Mouse (Mus musculus) lung, postnatal 0 days (tissue): ENCODE measurements at regions not wholly inside any gene's neighbourhood (a gene's known extent, or its start where the extent isn't known, plus 50 kb on each side); places are given as distances from the start of the nearest gene placed in this dataset.

Experiments
- ATAC-seq: fragments of 200-750 bp; cut with Nextera tagmentation; 2 replicates; pipeline ENCODE4 v1.8.0; 2017; ENCODE audit warnings: moderate library complexity
- DNase-seq: peaks from one replicate; pipeline ENCODE4 v3.0.0-alpha.2; 2016; ENCODE audit warnings: low spot score
- H3K27ac ChIP-seq: fragments of 300-500 bp; sonication (generic); 2 replicates; pipeline ENCODE4 v1.5.1; 2014; ENCODE audit warnings: antibody characterized with exemption, mild to moderate bottlenecking, low read length, mixed read lengths
- H3K27me3 ChIP-seq: fragments of 300-500 bp; sonication (generic); replicated peaks from 2 replicates; pipeline ENCODE4 v1.6.1; 2014; ENCODE audit warnings: low read length, mixed read lengths; ENCODE audit not compliant: insufficient read depth
- H3K36me3 ChIP-seq: fragments of 300-500 bp; sonication (generic); 2 replicates; pipeline ENCODE4 v1.6.1; 2014; ENCODE audit warnings: low read length, mixed read lengths; ENCODE audit not compliant: insufficient read depth
- H3K4me1 ChIP-seq: fragments of 300-500 bp; sonication (generic); 2 replicates; pipeline ENCODE4 v1.6.1; 2014; ENCODE audit warnings: antibody characterized with exemption, low read depth, low read length, mixed read lengths; ENCODE audit not compliant: insufficient read depth
- H3K4me2 ChIP-seq: fragments of 300-500 bp; sonication (generic); replicated peaks from 2 replicates; pipeline ENCODE4 v1.6.1; 2014; ENCODE audit warnings: low read depth, mild to moderate bottlenecking, low read length, moderate library complexity, mixed read lengths
- H3K4me3 ChIP-seq: fragments of 300-500 bp; sonication (generic); 2 replicates; pipeline ENCODE4 v1.5.1; 2014; ENCODE audit warnings: low read depth, low read length
- H3K9ac ChIP-seq: fragments of 300-500 bp; sonication (generic); replicated peaks from 2 replicates; pipeline ENCODE4 v1.6.1; 2014; ENCODE audit warnings: low read depth, mild to moderate bottlenecking
- H3K9me3 ChIP-seq: fragments of 300-500 bp; sonication (generic); 2 replicates; pipeline ENCODE4 v1.6.1; 2016; ENCODE audit warnings: low read length, mixed read lengths
- CTCF ChIP-seq: IDR thresholded peaks from 2 replicates; pipeline ENCODE4 v1.5.1; 2016; ENCODE audit warnings: antibody characterized with exemption, mild to moderate bottlenecking
- EP300 ChIP-seq: IDR thresholded peaks from 2 replicates; pipeline ENCODE4 v1.6.1; 2016; ENCODE audit warnings: antibody characterized with exemption, mild to moderate bottlenecking, control low read depth
- WGBS: fragments of 180-500 bp; shearing (Covaris S2); extraction: QIAGEN DNeasy Blood & Tissue Kit; methylation state at CpG from one replicate; pipeline ENCODE4 v1.1.7; 2014; 5-methylcytosine and 5-hydroxymethylcytosine counted together

DNA sequence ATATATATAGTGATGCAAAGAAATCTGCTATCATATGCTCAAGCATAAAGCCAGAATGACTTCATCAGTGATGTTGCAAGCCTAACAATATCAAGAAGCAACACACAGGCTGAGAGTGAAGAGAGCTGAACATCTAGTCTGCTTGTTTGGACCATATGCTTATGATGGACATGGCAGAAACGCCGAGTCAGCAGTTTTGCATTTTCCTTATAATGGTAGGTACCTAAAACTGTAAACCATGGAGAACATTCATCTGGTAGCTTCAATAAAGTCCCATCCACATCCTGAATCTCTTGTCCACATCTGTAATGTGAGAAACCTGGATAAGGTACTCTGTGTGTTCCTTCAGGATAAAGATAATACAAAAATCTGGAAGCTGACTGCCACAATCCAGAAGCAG, 57.3 kb upstream of the Dgkg start:
- Histone ChIP-seq H3K4me2 (no peak overlapping the region), H3K36me3 (no peaks in the 10 kb centered on the region), H3K4me1 (no peaks in the 10 kb centered on the region), H3K4me3 (no peak overlapping the region), H3K9me3 (no peaks in the 10 kb centered on the region), H3K27ac (no peak overlapping the region), H3K27me3 (no peaks in the 10 kb centered on the region), H3K9ac (no peak overlapping the region)
- WGBS = 97% methylated on average over 2 of the region's 2 CpGs
- TF ChIP-seq CTCF = no peak
- no peak for TF ChIP-seq EP300
- ATAC-seq (no peak), DNase-seq (no peak)

DNA sequence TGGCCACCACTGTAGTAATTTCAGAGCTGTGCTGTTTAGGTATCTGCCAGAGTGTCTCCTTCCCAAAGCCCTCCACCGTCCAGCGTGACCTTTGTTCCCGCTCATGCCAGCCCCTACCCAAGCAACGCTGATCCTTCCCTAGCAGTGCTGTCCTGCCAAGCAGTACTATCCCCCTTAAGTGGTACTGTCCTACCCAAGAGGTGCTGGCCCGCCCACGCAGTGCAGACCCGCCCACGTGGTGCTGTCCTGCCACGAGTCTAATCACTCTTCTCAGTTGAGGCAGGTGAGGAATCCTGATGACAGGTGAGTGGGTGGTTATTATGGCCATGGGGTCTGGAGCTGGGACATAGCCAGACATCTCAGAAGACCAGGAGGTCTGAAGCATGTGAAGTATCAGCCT, 51.7 kb upstream of the Dgkg start:
- no peak for ATAC-seq
- WGBS = 46% methylated on average over 9 of the region's 9 CpGs
- no peak for TF ChIP-seq CTCF
- no peak for TF ChIP-seq EP300

More for the DNA sequence above, 51.7 kb upstream of the Dgkg start:
- no peaks in the 10 kb centered on the region for H3K27me3 ChIP-seq
- H3K27ac ChIP-seq = no peak overlapping the region
- DNase-seq = no peak
- no peak overlapping the region for H3K4me3 ChIP-seq
- no peak overlapping the region for H3K9ac ChIP-seq
- H3K4me2 ChIP-seq = no peak overlapping the region
- no peaks in the 10 kb centered on the region for H3K4me1 ChIP-seq
- no peaks in the 10 kb centered on the region for H3K9me3 ChIP-seq
- H3K36me3 ChIP-seq = no peaks in the 10 kb centered on the region
